Mouse (Mus musculus): ENCODE results near the gene Eif2b1. TPM values are rescaled to one million over a fixed set of nuclear protein-coding genes. Genes with fewer than 3 reads are reported as not detected.

Gene Eif2b1
- polyA plus RNA-seq (2012) = 0.41 and 0.57 TPM in 2 replicates

DNA sequence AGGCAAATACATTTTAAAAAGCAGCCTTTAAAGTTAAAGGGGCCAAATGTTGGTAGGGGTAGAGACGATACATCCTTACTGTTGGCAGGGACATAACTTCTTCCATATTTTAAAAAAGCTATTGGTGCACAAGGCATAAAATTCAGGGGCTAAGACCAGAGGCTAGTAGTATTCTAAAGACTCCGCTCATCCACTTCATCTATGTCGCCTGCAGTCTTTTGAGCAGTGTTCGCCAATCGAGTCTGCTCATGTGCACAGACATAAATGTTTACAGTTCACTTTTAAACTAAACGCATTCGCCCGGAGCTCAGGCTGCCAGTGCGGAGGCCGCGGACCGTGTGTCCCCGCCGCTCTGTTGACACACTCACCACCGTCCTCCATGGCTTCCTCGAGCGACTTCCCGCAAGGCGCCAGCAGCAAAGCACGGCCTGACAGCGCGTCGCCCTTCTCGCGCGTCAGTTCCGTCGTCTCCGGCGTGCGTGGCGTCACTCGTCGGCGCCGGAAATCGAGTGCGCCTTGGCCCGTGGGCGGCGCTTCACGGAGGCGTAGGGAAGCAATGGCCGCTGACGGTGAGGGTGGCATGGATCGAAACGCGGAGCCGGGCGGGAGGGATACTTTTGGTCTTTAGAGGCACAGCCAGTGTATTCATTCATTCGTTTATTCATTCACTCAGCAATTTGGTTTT lies at the start of gene Eif2b1, which contains the start of gene Gtf2h3:
Eif2b1 (minus strand) TSS at position 499 of the 685 bp plus-strand sequence.
Gtf2h3 (plus strand) TSS at position 508 of the 685 bp plus-strand sequence.
- Histone ChIP-seq H3K36me3 (ENCODE audit: control insufficient read depth) (peaks cover 49% of the 10 kb centered on the region), H3K9me3 (ENCODE audit: control insufficient read depth, low read length) (no peaks in the 10 kb centered on the region), H3K4me1 (ENCODE audit: control insufficient read depth) (peaks cover 42% of the 10 kb centered on the region), H3K27me3 (ENCODE audit: control insufficient read depth) (no peaks in the 10 kb centered on the region), H3K4me3 (replicated peaks) (peak within 1 kb of the TSS; percentile 81)
- TF ChIP-seq GATA1 (IDR thresholded peaks at IDR 0.05; ENCODE audit: low read length) = no peak
- TF ChIP-seq TAL1 (IDR thresholded peaks at IDR 0.05; ENCODE audit: low read length) = no peak

DNA sequence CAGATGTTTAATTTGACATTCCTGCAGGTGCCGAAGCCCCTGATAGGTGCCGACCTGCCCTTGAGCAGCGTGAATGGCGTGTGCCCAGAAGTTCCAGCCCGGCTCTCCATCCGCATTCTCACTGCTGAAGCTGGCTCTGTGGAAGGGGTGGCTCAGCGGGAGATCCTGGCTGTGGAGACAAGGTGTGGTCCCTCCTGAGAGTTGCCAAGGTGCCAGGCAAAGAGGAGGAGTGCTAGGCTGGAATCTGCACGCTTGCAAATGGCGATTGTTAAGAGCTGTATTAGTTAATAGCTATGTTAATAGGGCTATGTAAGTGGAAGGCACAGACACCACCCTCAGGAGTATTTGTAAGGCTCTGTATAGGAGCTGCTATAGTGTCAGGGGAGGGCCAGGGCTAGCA lies 45.4 kb upstream of the Eif2b1 start:
- Histone ChIP-seq H3K4me1 (ENCODE audit: control insufficient read depth) (peaks cover 10% of the 10 kb centered on the region), H3K36me3 (ENCODE audit: control insufficient read depth) (no peaks in the 10 kb centered on the region), H3K4me3 (replicated peaks) (no peak overlapping the region), H3K27me3 (ENCODE audit: control insufficient read depth) (no peaks in the 10 kb centered on the region), H3K9me3 (ENCODE audit: control insufficient read depth, low read length) (no peaks in the 10 kb centered on the region)
- TF ChIP-seq GATA1 (IDR thresholded peaks at IDR 0.05; ENCODE audit: low read length) (no peak), TAL1 (IDR thresholded peaks at IDR 0.05; ENCODE audit: low read length) (no peak)

DNA sequence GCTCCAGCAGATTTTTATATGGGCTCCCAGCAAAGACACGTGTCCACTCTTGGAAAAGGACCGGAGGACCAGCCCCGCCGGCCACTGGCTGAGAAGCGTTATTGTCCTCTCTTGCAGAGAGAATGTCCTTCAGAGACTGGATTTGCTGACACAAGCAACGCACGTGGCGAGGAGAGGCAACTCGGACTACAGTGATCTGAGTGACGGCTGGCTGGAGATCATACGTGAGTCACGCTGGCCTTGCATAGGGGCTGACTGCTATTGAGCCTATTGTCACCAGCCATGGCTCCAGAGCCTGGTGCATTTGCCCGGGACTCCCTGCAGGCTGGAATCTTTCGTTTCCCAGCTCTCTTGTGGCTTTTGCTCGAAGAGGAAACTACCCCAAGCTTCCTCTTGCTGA lies 44.0 kb upstream of the Eif2b1 start:
- no peaks in the 10 kb centered on the region for H3K9me3 ChIP-seq (ENCODE audit: control insufficient read depth, low read length)
- no peak overlapping the region for H3K4me3 ChIP-seq (replicated peaks)
- no peaks in the 10 kb centered on the region for H3K36me3 ChIP-seq (ENCODE audit: control insufficient read depth)
- no peaks in the 10 kb centered on the region for H3K27me3 ChIP-seq (ENCODE audit: control insufficient read depth)
- H3K4me1 ChIP-seq (ENCODE audit: control insufficient read depth) = peaks cover 2% of the 10 kb centered on the region
- TF ChIP-seq TAL1 (IDR thresholded peaks at IDR 0.05; ENCODE audit: low read length) (no peak), GATA1 (IDR thresholded peaks at IDR 0.05; ENCODE audit: low read length) (no peak)

DNA sequence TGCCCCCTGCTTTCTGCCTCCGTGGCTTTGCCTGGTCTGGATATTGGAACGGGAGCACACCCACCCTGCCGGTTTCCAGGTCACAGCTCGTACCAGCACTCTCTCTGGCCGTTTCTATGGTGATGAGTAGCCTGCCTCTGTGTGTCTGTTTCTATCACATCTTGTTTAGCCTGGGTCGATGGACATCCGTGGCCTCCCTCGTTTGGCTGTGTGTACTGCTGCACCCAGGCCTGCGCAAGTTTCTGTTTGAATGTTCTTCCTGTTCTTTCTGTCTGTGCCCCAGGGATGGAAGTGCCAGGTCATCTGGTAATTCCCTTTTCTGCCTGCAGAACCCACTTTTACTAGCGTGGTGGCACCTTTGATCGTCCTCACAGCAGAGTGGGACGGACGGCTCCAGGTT lies 42.4 kb upstream of the Eif2b1 start:
- Histone ChIP-seq H3K4me1 (ENCODE audit: control insufficient read depth) (no peaks in the 10 kb centered on the region), H3K9me3 (ENCODE audit: control insufficient read depth, low read length) (no peaks in the 10 kb centered on the region), H3K27me3 (ENCODE audit: control insufficient read depth) (no peaks in the 10 kb centered on the region), H3K4me3 (replicated peaks) (no peak overlapping the region), H3K36me3 (ENCODE audit: control insufficient read depth) (no peaks in the 10 kb centered on the region)
- TF ChIP-seq TAL1 (IDR thresholded peaks at IDR 0.05; ENCODE audit: low read length) (no peak), GATA1 (IDR thresholded peaks at IDR 0.05; ENCODE audit: low read length) (no peak)

DNA sequence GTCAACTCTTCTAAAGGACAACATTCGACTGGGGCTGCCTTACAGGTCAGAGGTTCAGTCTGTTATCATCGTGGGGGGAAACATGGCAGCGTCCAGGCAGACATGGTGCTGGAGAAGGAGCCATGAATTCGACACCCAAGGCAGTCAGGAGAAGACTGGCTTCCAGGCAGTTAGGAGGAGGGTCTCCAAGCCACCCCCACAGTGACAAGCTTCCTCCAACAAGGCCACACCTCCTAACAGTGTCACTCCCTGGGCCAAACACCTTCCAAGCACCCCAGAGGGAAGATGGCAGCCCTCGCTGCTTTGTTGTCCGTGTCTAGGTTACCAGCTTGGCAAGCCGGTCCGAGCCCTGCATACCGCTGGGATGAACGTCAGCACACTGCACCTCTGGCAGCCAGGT lies 39.8 kb upstream of the Eif2b1 start:
- H3K4me3 ChIP-seq (replicated peaks) = no peak overlapping the region
- no peaks in the 10 kb centered on the region for H3K4me1 ChIP-seq (ENCODE audit: control insufficient read depth)
- TF ChIP-seq TAL1 (IDR thresholded peaks at IDR 0.05; ENCODE audit: low read length) (no peak), GATA1 (IDR thresholded peaks at IDR 0.05; ENCODE audit: low read length) (no peak)

DNA sequence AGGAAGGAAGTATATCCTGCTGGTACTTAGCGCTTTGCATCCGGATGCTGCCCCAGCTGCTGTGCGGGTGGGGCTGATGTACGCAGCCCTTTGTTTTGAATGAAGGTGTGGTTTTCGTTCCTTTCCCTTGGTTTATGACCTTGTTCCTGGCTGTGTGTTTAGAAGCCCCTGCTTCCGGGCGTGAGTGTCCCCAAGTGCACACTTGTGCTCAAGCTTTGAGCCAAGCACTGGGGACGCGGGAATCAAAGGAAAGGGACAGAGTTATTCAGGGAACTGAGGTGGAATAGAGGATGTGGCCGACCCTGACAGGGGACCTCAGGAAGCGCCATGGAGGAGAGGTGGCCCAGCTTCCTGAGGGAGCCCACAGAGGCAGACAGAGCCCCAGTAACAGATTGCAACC lies 35.8 kb upstream of the Eif2b1 start:
- Histone ChIP-seq H3K9me3 (ENCODE audit: control insufficient read depth, low read length) (no peaks in the 10 kb centered on the region), H3K4me1 (ENCODE audit: control insufficient read depth) (no peaks in the 10 kb centered on the region), H3K27me3 (ENCODE audit: control insufficient read depth) (no peaks in the 10 kb centered on the region), H3K36me3 (ENCODE audit: control insufficient read depth) (no peaks in the 10 kb centered on the region), H3K4me3 (replicated peaks) (no peak overlapping the region)
- TF ChIP-seq TAL1 (IDR thresholded peaks at IDR 0.05; ENCODE audit: low read length) = no peak
- TF ChIP-seq GATA1 (IDR thresholded peaks at IDR 0.05; ENCODE audit: low read length) = no peak

More for the DNA sequence above, 39.8 kb upstream of the Eif2b1 start:
- Histone ChIP-seq H3K9me3 (ENCODE audit: control insufficient read depth, low read length) (no peaks in the 10 kb centered on the region), H3K27me3 (ENCODE audit: control insufficient read depth) (no peaks in the 10 kb centered on the region), H3K36me3 (ENCODE audit: control insufficient read depth) (no peaks in the 10 kb centered on the region)

DNA sequence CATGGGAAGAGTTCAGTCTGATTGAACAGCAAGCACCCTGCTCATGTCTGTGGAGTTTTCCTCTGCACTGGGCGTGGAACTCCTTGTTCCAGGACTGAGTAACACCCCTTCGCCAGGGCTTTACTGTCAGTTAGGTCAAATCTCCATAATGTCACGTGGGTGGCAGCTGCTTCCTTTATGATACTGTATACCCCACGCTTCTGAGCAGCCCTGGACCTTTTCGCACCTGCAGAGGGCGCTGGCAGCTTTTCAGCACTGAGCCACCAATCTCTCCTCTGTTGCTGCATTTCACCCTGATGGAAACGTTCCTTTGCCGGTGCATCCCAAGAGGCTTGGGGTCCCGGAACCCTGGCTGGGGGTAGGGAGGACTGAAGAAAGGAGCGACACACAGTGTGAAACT lies 32.0 kb upstream of the Eif2b1 start:
- Histone ChIP-seq H3K4me1 (ENCODE audit: control insufficient read depth) (no peaks in the 10 kb centered on the region), H3K36me3 (ENCODE audit: control insufficient read depth) (no peaks in the 10 kb centered on the region), H3K9me3 (ENCODE audit: control insufficient read depth, low read length) (no peaks in the 10 kb centered on the region), H3K4me3 (replicated peaks) (no peak overlapping the region), H3K27me3 (ENCODE audit: control insufficient read depth) (no peaks in the 10 kb centered on the region)
- no peak for TF ChIP-seq TAL1 (IDR thresholded peaks at IDR 0.05; ENCODE audit: low read length)
- TF ChIP-seq GATA1 (IDR thresholded peaks at IDR 0.05; ENCODE audit: low read length) = no peak

DNA sequence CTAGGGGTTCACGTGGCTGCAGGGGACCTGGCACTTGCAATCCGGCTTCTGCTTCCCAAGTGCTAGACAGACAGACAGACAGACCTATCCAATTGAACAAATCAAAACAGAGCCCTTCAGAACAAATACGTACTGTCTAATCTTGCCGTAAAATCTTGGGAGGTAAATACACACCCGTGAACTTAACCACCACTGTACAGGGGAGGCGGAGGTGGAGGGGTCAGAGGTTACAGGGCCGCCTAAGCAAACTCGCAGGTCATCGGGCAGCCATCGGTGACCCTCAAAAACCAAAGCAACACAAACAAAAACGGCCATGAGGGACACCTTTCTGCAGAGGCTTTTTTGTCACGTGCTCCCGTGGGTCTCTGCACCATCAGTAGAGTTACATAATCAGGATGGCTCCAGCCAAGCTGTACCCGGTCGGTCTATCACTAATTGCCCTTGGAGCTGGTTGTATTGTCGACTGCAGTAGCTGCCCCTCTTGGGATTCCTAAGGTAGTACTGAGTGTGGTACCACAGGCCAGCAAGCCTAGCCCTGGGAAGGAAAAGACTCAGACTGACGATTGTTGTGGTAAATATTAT lies 26.2 kb upstream of the Eif2b1 start:
- TF ChIP-seq GATA1 (IDR thresholded peaks at IDR 0.05; ENCODE audit: low read length) (no peak), TAL1 (IDR thresholded peaks at IDR 0.05; ENCODE audit: low read length) (no peak)
- no peaks in the 10 kb centered on the region for H3K27me3 ChIP-seq (ENCODE audit: control insufficient read depth)
- H3K4me1 ChIP-seq (ENCODE audit: control insufficient read depth) = no peaks in the 10 kb centered on the region
- H3K36me3 ChIP-seq (ENCODE audit: control insufficient read depth) = no peaks in the 10 kb centered on the region
- H3K4me3 ChIP-seq (replicated peaks) = no peak overlapping the region
- no peaks in the 10 kb centered on the region for H3K9me3 ChIP-seq (ENCODE audit: control insufficient read depth, low read length)

DNA sequence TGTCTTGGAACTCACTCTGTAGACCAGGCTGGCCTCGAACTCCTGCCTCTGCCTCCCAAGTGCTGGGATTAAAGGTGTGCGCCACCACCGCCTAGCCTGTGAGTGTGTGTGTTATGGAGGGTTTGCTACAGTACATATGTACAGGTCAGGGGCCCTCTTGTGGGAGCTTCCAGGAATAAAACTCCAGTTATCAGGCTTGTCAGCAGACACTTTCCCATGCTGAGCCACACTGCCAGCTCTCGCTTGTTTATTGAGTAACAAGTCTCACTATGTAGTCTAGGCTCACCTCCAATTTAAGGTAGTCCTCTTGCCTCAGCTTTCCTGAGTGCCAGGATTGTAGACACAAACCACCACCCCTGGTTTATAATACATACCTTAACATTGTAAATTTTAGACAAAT lies 25.4 kb upstream of the Eif2b1 start:
- no peaks in the 10 kb centered on the region for H3K36me3 ChIP-seq (ENCODE audit: control insufficient read depth)
- H3K4me3 ChIP-seq (replicated peaks) = no peak overlapping the region
- H3K4me1 ChIP-seq (ENCODE audit: control insufficient read depth) = no peaks in the 10 kb centered on the region
- no peaks in the 10 kb centered on the region for H3K27me3 ChIP-seq (ENCODE audit: control insufficient read depth)
- no peaks in the 10 kb centered on the region for H3K9me3 ChIP-seq (ENCODE audit: control insufficient read depth, low read length)
- TF ChIP-seq TAL1 (IDR thresholded peaks at IDR 0.05; ENCODE audit: low read length) (no peak), GATA1 (IDR thresholded peaks at IDR 0.05; ENCODE audit: low read length) (no peak)

All from erythroblast, embryonic 14.5 days (primary cell).